Mouse (Mus musculus) E14TG2a.4 (cell line): ENCODE results near the gene Apaf1.

Source experiments
- CTCF ChIP-seq: conservative IDR thresholded peaks from 2 replicates; pipeline ENCODE4 v1.5.1; 2014; ENCODE audit warnings: low read length
- NANOG ChIP-seq: IDR thresholded peaks from 2 replicates; pipeline ENCODE4 v1.6.1; 2014; ENCODE audit warnings: borderline replicate concordance, low read length, mixed read lengths

DNA sequence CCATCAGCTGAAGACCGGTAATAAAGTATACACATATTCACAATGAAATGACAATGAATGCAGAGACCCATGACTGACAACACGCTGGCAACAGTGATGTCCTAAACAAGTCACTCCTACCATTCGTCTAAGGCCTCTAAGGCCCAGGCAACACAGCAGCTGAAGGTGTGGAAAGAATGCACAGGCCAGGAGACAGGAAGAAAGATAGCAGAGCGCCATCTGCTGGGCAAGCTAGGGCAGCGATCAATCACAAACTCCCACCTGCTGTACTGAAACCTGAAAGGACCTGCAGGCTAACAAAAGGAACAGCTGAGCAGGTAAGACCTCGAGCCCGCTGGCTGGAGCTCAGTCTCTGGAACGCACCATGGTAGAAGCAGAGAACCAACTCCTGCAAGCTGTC lies 48.6 kb downstream of the Apaf1 start:
- TF ChIP-seq CTCF (peak; percentile 85), NANOG (no peak)
